Mouse (Mus musculus) ovary, postnatal 10 days (tissue): ENCODE results near the gene March1.

Source experiments
- DNase-seq: peaks from one replicate; pipeline ENCODE4 v3.0.0; 2022; ENCODE audit warnings: low spot score

March1 gene

GRCm38 (mm10) chr8:65617871-65618751 is at the start of gene March1:
Gene March1 (plus strand): TSS chr8:65617900.
- no peak for DNase-seq

GRCm38 (mm10) chr8:65586909-65587308 is 30.8 kb upstream of the March1 start:
- DNase-seq = no peak

GRCm38 (mm10) chr8:65603241-65603640 is 14.5 kb upstream of the March1 start:
- DNase-seq = no peak

DNA sequence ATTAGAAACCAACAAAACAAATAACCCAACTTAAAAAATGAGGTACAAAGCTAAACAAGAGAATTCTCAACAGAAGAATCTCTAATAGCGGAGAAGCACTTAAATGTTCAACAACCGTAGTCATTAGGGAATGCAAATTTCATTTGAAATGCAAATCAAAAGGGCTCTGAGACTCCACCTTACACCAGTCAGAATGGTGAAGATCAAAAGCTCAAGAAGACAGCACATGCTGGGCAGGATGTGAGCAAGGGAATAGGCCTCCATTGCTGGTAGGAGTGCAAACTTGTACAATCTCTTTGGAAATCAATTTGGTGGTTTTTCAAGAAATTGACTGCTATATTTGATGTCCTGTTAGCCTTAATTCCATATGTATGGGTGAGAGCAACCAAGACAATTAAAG is 8.2 kb upstream of the March1 start:
- no peak for DNase-seq

- no peak for DNase-seq
Observed at GRCm38 (mm10) chr8:65618966-65619365, 1.3 kb downstream of the March1 start.

GRCm38 (mm10) chr8:65644931-65645330 is 27.2 kb downstream of the March1 start:
- DNase-seq = no peak

GRCm38 (mm10) chr8:65645502-65645901 is 27.8 kb downstream of the March1 start:
- no peak for DNase-seq

GRCm38 (mm10) chr8:65645945-65646344 is 28.2 kb downstream of the March1 start:
- DNase-seq = no peak

- DNase-seq = no peak
Observed at GRCm38 (mm10) chr8:65655924-65656323, 38.2 kb downstream of the March1 start.

DNA sequence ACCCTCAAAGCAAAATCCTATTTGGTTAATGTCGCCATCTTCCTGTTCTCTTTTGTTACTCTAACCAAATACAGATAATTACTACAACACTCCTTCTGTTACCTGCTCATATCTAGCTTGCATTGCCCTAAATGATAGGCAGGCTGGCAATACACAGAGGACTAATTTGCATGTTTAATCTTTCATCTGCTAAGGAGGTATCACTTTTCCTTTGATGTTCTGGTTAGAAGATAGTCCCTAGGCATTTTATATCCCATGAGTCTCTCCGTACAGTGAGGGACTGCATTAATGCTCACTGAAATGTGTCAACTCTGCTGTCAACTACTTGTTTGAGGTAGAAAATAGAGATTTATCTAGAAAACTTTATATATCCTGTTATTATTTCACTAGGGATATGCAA is 44.2 kb downstream of the March1 start:
- no peak for DNase-seq

GRCm38 (mm10) chr8:65665786-65666185 is 48.1 kb downstream of the March1 start:
- no peak for DNase-seq

DNA sequence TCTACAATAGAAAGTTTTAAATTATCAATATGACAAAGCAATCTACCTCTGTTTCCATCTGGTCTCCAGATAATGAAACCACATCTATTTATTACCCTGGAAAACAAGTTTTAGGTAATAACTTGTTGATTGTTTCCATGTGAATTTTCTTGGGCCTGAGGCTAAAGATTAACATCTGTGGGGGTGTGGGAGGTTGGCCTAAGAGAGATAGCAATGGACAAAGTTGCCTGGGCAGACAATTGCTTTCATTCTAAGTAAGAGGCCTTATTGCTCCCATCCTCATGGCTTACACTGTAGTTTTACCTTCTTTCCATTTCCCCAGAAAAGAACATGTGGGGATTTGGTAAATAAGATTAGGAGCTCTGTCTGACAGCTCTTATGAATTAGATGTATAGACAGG is 125.4 kb downstream of the March1 start:
- no peak for DNase-seq

GRCm38 (mm10) chr8:65775815-65776214 is 158.1 kb downstream of the March1 start:
- no peak for DNase-seq

GRCm38 (mm10) chr8:65781156-65781555 is 163.5 kb downstream of the March1 start:
- DNase-seq = no peak

- no peak for DNase-seq
Observed at GRCm38 (mm10) chr8:65812971-65813370, 195.3 kb downstream of the March1 start.

DNA sequence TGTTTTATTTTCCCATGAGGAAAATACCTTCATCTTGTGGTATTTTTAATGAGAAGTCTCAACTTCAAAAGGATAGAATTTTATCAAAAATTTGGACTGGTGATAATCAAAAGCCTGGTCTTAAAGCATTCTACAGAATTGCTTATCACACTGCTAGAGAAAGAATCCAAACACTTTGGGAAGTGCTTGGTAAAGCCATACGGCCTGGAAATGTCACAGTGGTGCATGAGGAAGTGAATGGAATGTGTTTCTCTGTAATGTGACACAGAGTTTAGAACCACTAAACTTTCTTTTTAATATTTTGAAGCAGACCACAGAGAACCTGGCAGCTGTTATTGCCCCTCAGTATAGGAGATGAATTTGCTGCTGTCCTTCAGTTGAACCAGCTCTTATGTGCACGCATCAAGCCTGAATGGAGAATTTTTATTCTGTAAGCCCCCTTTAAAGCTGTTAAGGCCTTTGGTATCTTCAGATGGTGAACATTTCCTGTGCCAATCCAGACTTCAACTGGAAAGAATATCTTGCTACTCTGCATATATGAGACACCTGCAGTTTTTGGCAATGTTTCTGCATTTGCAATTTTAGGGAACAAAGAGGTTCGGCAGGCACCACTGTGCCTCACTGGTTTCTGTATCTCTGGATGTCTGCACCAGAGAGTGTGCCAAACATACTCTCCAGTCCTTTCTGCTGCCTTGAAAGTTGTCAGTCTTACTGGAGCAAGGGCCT is 304.8 kb downstream of the March1 start:
- no peak for DNase-seq

GRCm38 (mm10) chr8:65956948-65957347 is 339.2 kb downstream of the March1 start:
- DNase-seq = no peak

DNA sequence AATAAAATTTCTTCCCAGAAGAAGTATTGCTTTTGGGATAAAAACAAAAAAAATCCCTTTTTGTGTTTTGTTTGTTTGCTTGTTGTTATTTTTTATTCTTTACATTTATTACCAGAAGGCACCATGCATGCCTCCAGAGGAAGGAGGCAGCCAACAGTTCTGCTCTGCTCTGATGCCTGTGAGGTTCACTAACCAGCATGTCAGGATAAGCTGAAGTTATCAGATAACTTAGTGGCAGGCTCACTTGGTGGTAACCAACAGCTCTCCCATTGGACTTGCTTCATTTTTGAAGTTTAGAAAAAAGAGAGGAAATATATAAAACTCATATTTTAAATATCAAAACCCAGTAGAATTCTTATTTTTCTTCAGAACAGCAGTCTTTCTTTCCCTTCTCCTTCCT is 339.8 kb downstream of the March1 start:
- DNase-seq = no peak

DNA sequence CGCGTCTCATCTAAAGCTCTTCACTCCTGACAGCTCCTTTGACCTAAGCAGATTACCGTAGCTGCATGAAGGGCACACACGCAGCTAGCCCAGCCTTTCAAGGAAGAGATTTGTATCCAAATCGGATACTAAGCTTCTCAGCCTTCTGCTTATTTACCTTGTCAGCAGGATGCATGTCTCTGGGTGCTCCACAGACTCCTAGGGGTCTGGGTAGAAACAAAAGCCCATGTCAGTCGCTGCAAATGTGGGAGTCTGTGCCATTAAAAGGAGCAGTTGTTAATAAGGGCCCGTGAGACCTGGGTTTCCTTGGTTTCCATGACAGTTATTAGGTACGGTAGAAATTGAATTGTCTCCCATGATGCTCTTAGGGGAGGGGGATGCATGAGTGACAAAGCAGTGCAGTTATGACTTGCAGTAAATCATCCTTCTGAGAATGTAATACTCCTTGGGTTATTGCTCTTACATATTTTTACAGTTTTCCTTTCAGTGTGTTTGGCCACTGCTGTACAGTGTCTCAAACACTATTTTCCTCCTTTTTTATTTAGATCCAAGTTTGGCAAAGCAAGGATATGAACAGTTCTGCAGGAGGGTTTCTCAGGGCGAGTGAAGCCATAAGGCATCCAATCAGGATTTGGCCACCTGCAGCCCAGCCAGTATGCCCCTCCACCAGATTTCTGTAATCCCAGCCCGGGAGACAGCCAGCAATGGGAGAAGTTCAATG is 349.0 kb downstream of the March1 start:
- DNase-seq = no peak

DNA sequence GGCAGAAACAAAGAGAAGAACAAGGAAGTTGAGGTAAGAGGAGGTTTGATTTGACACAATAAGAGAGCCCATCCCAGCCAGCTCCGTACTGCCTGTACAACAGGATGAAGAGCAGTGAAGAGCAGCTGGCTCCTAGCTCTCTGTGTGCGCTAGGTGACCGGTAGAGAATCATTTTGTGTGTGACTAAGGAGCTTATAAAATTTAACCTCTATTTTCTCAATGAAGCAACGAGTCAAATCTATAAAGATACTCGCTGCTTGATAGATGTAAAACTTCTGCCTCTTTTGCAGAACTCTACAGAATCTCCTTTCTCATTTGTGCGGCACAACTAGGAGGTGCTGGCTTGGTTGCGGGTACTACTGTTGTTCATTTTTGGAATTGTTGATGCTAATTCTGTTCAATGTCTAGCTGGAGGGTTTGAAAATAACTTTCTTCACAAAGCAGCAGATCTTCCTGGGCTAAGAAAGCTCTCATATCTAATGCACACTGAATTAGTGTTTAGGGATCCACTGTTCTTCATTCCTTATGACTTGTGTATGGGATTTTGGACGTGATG is 349.6 kb downstream of the March1 start:
- DNase-seq = no peak

- DNase-seq = no peak
Observed at GRCm38 (mm10) chr8:65976905-65977304, 359.2 kb downstream of the March1 start.

- DNase-seq = no peak
Observed at GRCm38 (mm10) chr8:65982039-65982438, 364.3 kb downstream of the March1 start.
